Mouse (Mus musculus): ENCODE results near the gene Pex5.

The Pex5 gene

DNA sequence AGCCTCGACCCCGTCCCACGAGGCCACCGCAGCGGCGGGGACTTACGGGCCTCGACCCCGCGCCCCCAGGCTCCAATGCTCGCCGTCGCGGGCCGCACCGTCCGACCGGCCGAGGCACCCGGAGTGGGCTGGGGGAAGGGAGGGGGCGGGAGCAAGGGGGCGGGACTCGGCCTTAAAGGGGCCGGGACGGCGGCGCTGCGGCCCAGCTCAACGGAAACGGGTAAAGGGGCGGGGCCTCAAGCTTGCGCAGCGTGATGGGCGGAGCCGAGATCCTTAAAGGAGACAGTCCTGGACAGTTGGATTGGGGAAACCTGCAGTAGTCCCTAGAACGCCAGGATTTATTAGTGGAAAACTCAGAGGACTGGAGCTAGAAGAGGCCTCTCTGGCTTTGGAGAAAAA lies at the start of gene Pex5:
Gene Pex5 (minus strand): TSS at position 141 of the 399 bp plus-strand sequence.
- DNase-seq (ENCODE audit: extremely low read depth, low read depth), result peak; percentile 57

GRCm38 (mm10) chr6:124463881-124464291 lies 49.0 kb upstream of the Pex5 start:
- DNase-seq (ENCODE audit: extremely low read depth, low read depth), result peak; percentile 41

- peak; percentile 33 for DNase-seq (ENCODE audit: extremely low read depth, low read depth)
Observed at GRCm38 (mm10) chr6:124459388-124459787, 44.5 kb upstream of the Pex5 start.

GRCm38 (mm10) chr6:124458505-124458904 lies 43.6 kb upstream of the Pex5 start:
- DNase-seq (ENCODE audit: extremely low read depth, low read depth), result no peak

DNA sequence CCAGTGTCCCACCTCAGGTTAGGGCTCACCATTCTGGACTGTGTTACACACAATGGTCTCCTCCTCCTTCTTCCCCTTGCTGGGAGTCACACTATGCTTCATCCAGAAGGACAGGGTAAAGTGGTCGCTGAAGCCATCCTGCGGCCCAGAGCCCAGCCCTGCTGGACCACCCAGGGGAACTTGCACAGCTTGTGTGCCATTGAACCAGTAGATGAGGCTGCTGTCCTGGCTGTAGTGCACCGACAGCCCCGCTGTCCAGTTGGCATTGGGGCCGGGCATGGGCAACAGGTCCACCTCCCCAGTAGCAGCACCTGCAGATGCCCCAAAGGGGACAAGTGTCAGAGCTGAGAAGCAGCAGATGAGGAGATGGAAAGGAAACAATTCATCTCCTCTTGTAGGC lies 43.0 kb upstream of the Pex5 start:
- DNase-seq (ENCODE audit: extremely low read depth, low read depth), result no peak

DNA sequence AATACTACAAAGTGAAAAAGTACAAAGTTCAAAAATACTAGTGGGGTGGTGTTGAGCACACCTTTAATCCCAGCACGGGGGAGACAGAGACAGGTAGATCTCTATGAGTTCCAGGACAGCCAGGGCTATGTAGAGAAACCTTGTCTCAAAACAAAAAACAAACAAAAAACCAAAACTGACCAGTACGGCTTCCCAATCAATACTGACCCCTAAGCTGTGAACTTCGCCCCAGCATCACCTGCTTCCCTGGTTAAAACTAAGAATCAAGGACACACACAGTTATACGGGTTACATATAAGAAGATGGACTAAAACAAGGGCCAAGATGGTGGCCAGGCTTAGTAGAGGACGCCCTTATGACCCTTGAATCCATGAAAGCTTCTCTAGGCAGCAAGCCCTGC lies 41.4 kb upstream of the Pex5 start:
- DNase-seq (ENCODE audit: extremely low read depth, low read depth), result no peak

- no peak for DNase-seq (ENCODE audit: extremely low read depth, low read depth)
Observed at GRCm38 (mm10) chr6:124453756-124454155, 38.9 kb upstream of the Pex5 start.

DNA sequence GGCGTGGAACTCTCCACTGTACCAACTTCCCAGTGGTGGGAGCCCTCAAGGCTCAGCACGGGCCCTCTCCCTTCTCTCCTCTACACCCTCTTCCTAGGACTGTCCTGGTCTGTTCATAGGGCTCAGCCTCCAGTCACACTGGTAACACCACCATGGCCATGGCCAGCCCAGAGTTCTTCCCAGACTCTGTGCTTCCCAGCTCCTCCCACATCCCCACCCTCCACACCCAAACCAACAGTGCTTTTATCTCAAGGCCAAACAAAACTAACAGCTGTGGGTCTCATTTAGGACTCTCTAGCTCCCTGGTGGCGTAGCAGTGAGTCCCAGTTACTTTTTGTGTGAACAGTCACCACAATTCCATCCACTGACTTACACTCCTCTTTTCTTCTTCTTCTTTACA lies 37.1 kb upstream of the Pex5 start:
- no peak for DNase-seq (ENCODE audit: extremely low read depth, low read depth)

GRCm38 (mm10) chr6:124449668-124450383 lies 35.0 kb upstream of the Pex5 start:
- no peak for DNase-seq (ENCODE audit: extremely low read depth, low read depth)

- no peak for DNase-seq (ENCODE audit: extremely low read depth, low read depth)
Observed at GRCm38 (mm10) chr6:124448959-124449667, 34.2 kb upstream of the Pex5 start.

DNA sequence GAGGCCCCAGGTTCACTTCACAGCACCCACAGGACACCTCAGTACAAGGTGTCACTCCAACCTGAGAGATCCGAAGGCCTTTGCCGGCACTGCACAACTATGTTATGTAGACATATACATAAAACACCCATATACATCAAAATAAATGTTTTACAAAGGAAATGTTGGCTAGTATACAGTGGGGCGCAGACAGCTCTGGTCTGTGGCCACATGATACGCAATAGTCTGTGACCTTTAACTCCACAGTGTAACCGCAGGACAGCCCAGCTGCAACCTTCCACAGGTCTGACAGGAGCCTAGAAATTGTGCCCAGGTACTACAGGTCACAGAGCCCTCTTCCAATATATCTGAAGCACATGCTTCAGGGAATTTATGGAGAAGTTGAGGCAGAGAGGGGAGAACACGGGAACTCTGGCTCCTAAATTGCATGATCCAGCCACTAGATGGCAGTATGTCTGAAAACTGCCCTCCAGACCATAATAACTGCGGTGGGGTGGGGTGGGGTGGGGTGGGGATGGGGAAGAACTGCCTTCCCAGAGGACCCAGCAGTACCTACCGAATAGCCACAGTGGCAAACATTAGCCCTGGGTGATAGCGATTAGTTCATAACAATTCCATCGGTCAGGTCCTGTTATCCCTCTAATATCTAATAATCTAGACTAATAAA lies 33.5 kb upstream of the Pex5 start:
- DNase-seq (ENCODE audit: extremely low read depth, low read depth), result no peak

- DNase-seq (ENCODE audit: extremely low read depth, low read depth), result no peak
Observed at GRCm38 (mm10) chr6:124447356-124447755, 32.5 kb upstream of the Pex5 start.

GRCm38 (mm10) chr6:124446459-124446858 lies 31.6 kb upstream of the Pex5 start:
- DNase-seq (ENCODE audit: extremely low read depth, low read depth), result no peak

- DNase-seq (ENCODE audit: extremely low read depth, low read depth), result no peak
Observed at GRCm38 (mm10) chr6:124446024-124446423, 31.2 kb upstream of the Pex5 start.

DNA sequence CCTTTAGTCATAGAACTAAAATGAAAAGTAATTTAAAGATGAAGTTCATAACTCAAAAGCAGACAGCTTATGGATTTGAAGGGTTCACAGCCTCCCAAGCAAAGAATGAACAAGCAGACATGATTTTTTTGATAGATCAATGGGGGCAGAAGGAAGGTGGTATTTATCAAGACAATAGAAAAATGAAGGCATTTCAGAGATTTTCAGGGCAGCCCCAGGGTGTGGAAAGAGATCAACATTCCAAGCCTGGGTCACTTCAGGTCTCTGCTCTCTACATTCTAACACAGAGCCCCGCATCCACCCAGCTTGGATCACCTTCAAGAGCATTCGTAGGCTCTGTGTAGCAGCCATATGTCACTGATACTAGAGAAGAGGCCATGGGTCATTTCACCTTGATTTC lies 28.5 kb upstream of the Pex5 start:
- no peak for DNase-seq (ENCODE audit: extremely low read depth, low read depth)

DNA sequence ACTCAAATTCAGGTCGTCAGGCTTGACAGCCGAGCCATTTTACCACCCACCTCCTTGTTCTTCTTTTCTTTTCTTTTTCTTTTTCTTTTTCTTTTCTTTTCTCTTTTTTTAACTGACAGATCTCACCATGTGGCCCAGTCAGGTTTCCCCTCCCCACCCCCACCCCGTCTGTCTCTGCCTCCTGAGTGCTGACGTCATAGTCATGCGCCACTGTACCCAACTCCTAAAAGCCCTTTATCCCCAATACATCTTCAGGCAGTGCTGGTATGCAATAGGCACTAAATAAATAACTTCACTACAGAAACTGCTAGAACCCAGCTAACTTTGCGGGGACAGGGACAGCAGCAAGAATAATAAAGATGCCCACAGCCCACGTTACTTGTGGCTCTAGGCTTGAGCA lies 21.4 kb upstream of the Pex5 start:
- DNase-seq (ENCODE audit: extremely low read depth, low read depth), result no peak

DNA sequence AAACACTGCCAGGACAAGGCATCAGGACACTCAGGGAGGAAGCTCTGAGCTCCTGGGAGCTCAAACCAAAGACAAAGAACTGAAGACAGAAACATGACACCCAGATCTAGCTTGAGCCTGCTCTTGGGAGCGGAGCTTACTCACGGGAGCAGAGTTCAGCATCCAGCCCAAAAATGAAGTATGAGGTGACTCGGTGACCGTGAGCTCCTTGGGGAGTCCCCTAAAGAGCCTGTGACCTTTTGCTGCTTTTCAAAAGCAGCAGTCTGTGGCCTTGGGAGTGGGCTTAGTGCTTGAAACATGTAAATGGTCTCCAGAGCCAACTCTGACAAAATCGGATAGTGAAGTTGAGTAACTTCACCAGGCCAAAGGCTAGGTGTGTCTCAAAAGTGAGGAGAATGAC lies 20.3 kb upstream of the Pex5 start:
- DNase-seq (ENCODE audit: extremely low read depth, low read depth), result no peak

DNA sequence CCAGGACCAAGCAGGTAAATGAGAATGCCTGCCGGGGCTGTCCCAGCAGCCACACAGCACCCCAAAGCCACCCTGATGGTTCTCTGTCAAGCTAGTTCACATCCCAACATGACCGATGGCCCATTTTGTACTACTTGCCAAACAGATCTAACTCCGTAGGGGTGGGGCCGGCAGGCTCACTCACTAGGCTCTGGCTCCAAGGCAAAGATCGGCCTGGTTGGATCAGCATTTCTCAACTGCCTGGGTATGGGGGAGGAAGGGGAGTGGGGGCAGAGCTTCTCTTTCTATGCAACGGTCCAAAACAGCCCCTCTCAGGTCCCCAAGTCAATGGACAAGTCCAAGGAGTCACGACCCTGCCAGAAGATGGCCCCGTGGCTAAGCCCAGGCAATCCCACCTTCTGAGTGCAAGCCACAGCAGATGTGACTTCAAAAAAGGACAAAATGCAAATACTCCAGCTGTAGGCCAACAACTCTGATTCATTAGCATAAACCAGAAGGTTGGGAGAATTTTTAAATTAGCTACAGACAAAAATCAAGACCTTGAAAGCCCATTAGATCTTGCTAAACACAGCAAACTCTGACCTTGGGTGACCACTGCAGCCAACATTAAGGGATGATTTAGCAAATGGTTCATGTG lies 18.9 kb upstream of the Pex5 start:
- no peak for DNase-seq (ENCODE audit: extremely low read depth, low read depth)

DNA sequence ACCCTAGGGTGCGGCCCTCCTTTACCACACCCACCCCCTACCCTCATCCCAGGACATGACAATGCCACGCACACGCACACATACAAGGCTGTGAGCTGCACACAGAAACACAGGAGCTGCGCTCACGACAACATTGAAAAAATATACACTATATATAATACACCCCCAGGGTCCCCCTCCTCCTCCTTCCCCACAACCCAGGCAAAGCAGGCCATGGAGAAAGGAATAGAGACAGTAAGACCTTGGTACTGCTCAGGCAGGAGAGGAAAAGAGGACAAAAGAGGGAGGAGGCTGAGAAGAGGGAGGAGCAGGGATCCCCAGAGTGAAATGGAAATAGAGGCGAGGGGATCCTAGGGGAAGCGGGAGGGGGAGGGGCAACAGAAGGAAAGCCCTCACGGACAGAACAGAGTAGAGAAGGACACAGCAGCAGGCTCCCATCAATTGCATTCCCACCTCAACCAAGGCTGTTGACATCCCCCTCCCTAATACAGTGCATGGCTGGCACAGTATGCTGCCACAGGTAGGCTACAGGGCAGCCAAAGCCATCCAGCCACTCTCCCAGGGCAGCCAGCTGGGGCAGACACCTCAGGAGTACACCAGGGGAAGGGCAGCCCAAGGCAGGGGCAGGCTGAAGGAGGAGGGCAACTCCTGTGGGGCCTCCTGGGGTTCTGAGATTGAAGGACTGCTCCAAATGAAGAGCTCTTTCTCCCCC lies 16.1 kb upstream of the Pex5 start:
- DNase-seq (ENCODE audit: extremely low read depth, low read depth), result no peak

- no peak for DNase-seq (ENCODE audit: extremely low read depth, low read depth)
Observed at GRCm38 (mm10) chr6:124430379-124430778, 15.5 kb upstream of the Pex5 start.

DNA sequence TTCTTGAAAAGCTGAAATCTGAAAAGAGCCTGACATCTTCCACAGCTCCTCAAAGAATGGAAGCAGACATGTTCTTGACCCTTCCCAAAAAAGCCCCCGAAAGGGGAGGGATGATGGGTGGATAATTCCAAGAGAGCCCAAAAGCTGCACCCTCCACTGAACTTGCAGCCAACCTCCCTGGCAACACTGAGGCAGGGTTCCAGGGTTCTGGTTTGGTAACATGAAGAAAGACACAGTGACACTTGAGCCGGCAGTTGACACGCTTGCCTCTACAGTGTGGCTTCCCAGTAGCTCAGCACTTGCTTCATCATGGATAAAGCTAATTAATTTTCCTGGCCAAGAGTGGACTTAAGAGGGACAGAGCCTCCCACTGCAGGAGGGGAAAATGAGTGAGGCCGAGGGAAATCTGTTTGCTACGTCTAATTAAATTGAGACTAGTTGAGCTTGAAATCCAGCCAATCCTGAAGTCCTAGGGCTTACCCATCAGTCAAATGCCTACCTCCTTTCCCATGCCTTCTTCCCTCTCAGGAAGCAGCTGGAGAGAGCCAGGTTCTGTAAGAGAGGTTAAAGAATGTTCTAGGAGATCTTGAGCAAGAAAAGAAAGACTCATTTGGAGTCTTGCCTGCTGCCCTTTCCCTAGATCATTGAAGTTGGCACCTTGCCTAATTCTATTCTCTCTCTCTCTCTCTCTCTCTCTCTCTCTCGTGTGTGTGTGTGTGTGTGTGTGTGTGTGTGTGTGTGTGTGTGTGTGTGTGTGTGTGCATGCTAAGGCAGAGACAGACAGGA lies 13.1 kb upstream of the Pex5 start:
- no peak for DNase-seq (ENCODE audit: extremely low read depth, low read depth)
